Mouse (Mus musculus) megakaryocyte-erythroid progenitor cell, adult 5-6 weeks (primary cell): ENCODE measurements around the gene Spata18. TPM values are rescaled to one million over a fixed set of nuclear protein-coding genes. Genes with fewer than 3 reads are reported as not detected.

Experiments
- ATAC-seq: replicated peaks from 2 replicates; pipeline ENCODE4 v1.8.0; 2016; ENCODE audit warnings: mild to moderate bottlenecking, inconsistent platforms; ENCODE audit not compliant: severe bottlenecking, poor library complexity, low FRiP score, low TSS enrichment
- total RNA-seq, 2 experiments: library from RNA; stranded (forward) in 1 of 2; stranded (reverse) in 1 of 2; fragments of 200-1000, 215-1000 nt in 1 of 2; fragments of >200 nt in 1 of 2; fragmentation: Nextera tagmentation in 1 of 2; gene quantifications; 2 replicates each; pipeline ENCODE4 v1.2.3; 2014 to 2017

Gene Spata18
- total RNA-seq, 2 experiments from 2014 or later, result not detected

DNA sequence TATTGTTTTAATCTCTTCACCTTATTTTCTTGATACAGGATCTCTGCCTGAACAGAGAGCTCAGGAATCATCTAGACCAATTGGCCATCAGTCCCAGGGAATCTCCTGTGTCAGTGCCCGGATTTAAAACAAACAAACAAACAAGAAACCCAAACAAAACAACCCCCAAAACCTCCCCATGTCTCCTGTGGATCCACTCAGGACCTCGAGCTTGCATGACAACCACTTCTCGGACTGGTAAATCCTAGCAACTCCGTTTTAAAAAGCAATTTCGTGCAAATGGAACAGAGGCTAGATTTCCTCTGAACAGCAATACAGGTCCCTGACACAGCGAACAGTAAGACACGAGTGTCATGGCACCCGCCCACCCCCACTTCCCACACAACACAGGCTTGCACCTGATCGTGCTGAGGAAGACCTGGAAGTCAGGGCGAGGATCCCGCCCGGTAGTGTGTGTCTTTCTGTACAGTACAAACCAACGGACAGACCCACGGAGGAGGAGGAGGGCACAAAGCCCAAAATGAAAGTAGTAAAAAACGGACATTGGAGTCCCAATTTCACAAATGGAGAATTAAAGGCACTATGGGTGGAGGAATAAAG is 714 bp upstream of the Spata18 start:
- no peak for ATAC-seq

DNA sequence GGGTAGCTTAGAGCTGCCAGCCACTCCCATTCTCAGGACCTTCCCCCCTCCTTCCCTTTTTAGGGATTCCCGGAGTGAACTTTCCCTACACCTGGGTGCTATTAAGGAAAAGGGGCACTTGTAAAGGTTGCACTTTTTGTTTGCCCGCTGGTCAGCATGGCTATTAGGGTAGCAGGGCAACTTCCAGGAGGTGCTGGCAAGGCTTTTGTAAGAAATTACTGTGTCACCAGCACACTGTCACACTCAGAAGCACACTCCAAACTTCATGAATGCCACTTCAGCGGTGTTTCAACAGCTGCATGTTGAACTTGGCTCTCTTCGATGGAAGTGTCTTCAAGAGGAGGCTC is 649 bp downstream of the Spata18 start:
- no peak for ATAC-seq

DNA sequence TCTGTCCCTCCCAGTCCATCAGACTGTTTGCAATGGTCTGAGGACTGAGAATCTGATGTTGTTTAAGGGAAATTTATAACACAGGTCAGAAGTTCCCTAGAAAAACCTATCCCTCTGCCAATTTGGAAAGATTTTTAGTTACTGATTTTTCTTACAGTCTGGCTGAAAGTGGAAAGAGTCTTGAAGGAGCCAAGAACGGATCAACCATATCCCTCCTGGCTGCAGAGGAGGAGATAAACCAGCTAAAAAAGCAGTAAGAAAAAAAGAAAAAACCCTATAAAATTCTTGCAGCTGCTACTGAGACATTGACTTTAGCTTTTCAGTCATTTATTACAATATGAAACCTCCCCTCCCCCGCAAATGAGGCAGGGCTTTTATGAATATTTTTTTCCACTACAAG is 15.5 kb downstream of the Spata18 start:
- ATAC-seq, result no peak

DNA sequence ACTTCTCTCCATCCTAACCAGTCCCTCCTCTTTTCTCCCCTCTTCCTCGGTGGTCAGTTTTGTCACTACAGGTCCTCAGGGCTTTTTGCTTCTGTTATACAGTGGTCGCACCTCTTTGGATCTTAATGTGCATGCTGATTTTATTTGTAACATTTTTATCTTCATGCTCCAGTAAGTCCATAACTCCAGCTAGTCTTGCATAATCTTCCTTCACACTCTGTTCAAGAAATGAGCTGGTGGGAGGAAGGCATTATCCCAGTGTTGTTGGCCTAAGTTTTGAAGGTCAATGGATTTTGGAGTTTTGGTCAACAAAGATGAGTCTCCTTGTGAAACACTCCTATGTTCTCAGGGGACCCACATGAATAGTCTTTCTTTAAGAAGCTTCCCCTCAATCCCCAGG is 16.7 kb downstream of the Spata18 start:
- no peak for ATAC-seq

DNA sequence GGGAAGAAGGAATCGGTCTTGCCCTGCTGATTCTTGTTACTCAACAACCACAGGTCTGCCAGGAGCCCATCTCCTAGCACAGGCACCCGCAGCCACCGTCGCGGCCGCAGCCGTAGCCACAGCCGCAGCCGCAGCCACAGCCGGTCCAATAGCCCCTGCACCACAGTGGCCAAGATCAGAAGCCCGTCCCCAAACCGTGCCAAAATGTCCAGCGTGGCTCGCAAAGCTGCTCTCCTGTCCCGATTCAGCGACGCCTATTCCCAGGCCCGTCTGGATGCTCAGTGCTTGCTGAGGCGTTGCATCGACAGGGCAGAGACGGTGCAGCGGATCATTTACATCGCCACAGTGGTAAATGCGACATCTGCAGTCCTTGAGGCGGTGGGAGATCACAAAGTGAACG is 18.2 kb downstream of the Spata18 start:
- ATAC-seq, result no peak

DNA sequence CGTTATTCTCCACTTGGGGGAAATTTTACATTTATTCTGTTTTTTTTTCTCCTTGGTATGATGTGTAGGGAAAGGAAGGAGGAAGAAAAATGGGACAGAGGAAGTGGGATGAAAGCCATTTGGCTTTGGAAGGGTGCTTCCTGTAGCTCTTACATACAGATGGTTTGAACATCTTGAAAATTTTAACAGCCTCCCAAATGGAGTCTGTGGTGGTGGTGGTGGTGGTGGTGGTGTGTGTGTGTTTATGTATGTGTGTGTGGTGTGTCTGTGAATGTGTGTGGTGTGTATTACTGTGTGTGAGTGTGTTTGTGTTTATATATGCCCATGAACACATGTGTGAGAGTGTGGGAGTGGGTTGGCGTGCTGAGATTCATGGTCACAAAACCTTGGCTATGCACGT is 24.4 kb downstream of the Spata18 start:
- no peak for ATAC-seq

DNA sequence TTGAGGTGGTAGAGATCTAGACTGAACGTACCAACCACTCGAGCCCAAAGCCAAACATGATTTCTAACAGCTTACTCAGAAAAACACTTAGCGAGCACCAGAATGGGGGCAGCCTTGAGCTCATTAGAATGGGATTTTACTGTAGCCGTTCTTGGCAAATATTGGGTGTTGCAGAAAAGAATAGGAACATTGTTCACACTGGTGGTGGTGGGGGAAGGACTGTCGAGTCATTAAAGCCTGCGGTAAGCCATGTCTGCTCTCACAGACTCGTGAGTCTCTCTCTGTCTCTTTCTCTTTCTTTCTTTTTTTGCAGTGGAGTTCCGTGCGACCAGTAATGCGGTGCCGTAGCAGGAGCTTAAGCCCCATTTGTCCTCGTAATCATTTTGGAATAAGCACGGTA is 25.4 kb downstream of the Spata18 start:
- ATAC-seq, result no peak

DNA sequence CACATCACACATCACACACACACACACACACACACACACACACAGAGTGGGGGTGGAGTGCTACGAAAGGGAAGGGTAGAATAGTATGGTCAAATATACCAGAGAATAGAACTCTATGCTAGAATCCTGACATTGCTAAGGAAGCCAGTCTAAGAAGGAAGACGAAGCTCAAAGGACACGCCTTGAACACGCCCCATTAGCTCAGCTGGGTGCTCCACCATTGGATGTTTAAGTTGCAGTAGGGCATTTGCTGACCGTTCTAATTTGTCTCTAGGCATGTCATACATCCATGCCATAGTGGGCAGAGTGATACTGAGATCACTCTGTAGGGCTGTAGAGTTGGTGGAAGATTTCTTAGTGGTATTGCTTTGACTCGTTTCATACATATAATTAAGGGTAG is 32.0 kb downstream of the Spata18 start:
- no peak for ATAC-seq

DNA sequence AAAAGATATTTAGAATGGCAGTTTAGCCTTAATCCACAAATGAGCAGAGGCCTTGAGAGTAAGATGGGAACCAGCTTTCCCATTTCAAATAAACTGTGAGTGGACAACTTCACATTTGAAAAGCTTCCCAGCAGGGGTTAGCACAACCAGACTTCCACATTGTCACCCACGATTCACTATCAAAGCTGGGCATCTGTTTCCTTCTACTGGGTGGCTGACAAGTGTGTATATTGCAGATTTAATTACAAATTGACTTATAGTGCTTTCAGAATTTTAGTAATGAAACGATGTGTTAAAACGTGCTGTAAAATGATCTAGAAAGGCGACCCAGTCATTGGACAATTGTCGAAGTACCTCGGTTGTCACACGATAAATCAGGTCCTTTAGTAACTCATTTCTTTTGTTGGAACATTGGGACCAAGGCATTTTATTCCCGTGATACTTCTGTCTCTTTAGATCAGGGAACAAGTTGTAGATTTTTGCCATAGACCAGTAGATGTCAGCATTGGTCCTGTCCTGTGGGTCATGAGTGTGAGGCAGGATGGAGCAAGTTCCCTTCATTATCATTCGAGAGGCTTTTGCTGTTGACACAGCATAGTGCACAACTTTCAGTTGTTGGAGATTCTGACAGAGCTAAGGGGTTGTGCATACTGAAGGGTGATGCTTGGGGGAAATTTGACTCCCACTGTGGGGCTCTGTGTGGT is 32.7 kb downstream of the Spata18 start:
- no peak for ATAC-seq

DNA sequence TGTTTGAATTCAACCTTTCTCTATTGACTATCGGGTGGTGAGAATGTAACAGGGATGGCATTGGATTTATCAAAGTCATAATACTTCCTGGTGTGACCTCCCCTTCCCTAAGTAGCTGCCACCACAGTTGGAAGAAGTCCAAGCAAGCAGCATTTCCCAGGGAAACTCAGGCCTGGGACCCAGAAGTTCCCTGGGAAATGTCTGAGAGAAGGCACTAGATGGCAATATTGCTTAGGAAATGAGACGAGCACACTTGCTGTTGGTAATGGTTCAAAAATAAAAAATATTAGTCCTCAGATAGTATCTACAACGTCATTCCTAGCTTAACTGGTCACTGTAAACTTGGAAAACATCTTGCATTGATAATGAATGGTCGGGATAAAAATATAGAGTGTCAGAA is 35.0 kb downstream of the Spata18 start:
- ATAC-seq, result no peak

DNA sequence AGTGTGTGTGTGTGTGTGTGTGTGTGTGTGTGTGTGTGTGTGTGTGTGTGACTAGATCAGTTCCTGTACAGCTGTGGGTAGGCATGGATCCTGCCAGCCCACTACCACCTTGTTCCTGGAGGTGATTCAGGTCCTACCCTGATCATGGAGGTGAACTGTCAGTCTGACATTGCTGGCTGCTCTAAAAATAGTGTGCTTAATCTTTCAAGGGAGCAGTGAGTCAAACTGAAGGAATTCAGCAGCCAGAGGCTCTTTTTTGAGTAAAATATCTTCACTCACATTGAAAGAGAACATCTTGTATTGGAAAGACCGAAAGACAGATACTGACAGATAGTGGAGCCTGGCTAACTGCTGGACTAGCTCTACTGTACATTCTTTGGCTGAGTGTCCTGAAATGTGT is 37.4 kb downstream of the Spata18 start:
- no peak for ATAC-seq

DNA sequence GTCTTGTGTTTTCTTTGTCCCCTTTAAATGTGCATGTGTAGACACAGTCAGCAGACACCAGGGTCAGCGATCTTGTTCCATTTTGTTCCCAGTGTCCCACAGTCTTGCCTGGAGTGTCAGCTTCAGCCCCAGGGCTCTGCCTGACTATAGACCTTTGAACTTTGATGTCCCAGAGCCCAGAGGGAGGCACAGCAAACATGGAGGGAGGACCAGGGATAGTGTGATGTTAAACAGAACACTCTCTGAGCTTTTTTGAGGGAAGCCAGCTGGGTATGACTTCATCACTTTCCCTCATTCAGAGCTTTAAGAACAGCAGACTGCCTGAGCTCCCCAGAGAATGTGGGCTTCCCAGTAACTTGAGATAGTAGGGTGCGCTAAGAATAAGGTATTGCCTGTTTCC is 39.0 kb downstream of the Spata18 start:
- ATAC-seq, result no peak

DNA sequence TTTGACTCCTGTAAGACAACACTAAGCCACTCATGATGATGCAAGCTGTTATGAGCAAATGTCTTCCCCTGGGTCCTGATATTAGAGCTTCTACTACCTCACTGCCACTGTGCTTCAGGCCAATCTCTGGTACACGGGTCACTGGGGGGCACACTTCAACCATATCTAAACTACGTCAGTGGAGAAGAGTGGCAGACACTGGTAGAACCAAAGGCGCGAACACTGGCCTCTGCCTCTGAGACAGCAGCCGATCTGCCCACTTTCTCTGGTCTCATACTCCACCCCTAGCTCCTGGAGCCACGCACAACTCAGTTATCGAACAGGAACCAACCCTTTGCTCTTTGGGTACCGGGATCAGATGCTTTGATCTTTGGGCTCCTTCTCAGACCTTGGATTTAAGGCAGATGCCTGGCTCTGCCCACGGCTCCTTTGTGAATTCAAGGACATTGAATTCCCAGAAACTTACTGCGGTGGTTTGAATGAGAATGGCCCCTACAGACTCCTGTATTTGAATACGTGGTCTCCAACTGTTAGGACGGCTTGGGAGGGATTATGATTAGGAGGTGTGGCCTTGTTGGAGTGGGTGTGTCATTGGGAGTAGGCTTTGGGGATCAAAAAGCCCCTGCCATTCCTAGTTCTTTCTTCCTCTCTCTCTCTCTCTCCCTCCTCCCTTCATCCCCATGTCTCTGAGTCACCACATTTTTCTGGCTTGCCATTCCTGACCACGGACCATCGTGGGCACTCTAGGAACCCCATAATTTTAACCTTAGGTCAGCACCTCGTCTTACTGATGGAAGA is 40.7 kb downstream of the Spata18 start:
- ATAC-seq, result no peak

DNA sequence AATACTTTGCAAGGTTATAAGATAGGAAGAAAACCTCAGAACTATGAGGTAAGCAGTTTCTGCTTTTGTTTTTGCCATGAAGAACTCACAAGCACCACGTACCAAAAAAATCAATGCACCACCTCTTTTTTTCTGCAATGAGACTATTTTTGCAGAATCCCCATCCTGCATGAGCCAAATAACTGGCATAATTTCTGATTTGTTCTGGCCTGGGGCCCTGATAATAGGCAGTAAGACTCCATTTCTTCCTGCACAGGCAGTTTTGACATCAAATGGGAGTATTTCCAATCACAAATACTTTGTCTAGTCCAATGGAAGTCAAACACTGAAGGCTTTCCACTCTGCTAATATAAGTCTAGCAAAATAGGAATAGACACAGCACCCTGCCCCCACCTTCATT is 42.6 kb downstream of the Spata18 start:
- no peak for ATAC-seq

DNA sequence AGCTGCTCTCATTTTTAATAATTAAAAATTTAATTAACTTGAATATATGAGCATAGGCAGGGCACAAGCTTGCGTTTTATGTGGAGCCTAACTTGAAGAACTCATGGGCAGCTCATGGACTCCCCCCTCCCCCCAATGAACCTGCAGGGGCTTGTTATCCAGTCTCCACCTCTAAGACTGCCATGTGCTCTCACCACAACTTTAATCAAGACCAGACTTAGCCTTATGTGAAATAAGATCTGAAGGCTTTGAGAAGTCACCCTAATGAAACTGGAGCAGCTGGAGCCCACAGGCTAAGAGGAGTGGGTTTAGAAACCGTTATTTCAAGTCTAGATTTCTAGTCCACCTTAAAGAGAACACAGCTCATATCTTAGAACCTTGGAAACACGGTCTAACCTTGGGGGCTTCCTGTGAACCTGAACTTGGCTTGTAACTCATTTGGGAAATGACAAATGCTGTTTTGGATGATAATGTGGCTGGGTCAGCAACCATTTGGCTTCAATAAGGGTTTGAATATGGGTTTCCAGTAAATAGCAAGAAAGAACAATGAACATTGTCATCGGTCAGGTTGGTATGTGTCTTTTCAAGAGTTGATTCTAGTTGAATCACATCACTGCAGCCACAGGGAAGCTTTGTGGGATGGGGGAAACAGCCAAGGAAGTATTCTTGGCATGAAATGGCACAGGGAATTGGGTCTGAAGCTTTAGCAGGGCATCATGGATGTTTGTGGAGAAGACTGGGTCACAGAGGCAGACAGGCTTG is 43.3 kb downstream of the Spata18 start:
- no peak for ATAC-seq

DNA sequence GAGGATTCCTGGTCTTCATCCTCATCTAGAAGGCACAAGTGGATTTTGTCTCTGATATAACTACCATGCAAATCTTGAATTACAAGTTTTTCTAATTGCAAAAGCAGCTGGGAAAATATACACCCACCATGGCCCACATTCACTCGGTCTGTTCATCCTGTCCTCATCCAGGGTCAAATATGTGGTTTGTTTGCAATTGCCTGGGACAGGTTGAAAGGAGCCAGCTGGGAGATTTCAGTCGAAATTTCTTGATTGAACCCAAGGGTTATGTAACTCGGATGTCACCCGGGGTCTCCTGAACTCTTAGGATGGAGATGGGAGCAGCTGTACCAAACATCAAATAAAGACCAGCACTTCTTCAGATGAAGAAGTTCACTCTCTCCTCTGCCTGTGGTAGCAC is 46.5 kb downstream of the Spata18 start:
- ATAC-seq, result no peak

DNA sequence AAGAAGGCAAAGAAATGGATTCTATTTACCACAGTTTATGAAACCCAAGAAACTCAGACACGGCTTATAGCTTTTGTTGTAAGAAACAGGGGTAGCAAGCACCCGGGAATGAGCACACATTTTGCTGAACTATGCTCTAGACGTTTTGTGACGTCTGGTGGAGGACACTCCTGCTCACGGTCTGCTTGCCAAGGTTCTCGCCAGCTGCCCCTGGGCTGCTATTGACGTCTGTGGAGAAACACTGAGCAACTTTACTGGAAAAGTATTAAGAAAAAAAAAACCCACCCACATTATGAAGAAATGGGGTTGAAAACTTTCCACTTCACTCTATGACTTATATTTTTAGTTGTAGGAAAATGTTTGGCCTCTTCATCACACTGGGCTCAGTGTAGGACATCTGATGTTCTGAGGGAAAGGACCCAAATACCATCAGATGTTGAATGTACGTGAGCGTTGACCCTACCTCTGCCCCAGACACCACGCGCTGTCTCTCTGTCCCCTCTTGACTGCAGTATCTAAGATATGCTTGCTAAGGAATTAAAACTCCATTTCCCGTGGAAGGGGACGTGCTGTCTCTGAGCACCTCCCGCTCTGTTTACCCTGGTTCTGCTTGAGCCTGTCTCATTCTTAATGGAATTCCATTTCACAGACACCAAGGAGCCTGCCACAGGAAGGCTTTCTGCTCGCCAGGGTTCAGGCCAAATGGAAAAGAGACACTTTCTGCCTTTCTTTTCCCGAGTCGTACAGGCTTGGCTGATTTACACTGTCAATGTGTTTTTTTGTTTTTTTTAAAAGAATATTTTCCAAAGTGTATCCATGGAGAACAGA is 50.1 kb downstream of the Spata18 start:
- ATAC-seq, result no peak

DNA sequence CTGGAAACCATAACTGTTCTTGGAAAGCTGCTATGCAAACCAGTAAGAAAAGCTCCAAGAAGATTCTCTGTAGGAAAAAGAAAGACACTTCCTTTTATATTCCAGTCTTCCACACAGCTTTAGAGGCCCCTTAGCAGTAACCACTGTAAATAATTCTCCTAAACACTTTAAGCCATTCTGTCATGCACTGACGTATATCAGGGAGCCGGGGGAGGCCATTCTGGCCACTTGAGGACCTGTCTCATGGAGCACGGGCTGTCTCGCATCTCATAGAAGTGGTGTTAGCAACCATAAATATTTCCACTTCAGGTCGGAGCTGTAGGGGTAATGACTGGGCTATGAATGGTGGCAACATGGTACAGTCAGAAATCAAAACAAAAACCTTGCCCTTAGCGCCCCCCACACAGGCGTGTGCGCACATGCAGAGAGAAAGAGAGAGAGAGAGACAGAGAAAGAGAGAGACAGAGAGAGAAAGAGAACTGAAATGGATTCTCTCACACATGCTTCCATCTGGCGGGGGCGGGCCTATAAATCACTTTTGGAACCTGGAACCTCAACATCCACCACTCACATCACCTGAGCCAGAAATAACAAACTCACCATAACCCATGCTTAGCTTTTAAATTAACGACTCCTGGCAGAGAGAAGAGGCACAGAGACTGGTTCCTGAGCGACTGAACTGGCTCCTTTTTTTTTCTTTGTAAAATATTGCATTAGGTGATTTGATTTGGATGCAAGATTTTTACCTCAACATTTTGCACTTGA is 50.9 kb downstream of the Spata18 start:
- ATAC-seq, result no peak

DNA sequence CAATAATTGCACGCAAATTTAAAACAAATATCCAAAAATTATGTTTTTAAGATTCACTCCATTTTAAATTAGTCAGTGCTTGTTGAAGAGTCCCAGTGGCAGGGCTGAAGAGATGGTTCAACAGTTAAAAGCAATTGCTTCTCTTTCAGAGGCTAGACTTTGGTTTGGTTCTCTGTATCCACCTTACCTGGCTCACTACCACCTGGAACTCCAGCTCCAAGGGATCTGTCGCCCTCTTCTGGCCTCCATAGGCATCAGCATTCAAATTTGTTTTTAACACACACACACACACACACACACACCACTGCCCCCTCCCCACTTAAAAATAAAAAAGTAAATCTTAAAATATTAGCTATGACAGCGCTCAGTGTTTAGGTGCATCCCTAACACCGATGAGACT is 51.9 kb downstream of the Spata18 start:
- ATAC-seq, result no peak
